Mouse (Mus musculus) kidney, postnatal 10 days (tissue): ENCODE measurements at regions not wholly inside any gene's neighbourhood (a gene's known extent, or its start where the extent isn't known, plus 50 kb on each side); places are given as distances from the start of the nearest gene placed in this dataset.

ENCODE experiments used
- DNase-seq: peaks from one replicate; pipeline ENCODE4 v3.0.0; 2021; ENCODE audit warnings: mixed read lengths

DNA sequence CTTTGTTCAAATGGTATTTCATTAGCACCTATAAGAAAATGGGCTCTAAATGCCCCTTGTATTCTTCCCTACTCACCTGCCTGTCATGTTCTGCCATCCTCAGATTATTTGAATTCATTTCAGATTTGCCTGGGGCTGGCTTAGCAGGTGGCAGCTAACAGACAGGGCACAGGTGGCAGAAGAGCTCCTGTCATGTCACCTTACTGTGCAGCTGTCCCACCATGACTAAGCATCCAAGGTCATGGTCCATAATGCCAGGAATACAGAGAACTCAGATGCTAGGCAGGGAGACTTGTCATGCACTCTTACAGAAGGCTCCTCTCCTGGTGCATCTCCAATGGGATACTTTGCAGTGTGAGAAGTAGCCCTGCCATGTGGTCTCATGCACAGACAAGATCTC lies 458.7 kb downstream of the Tmem135 start:
- no peak for DNase-seq

DNA sequence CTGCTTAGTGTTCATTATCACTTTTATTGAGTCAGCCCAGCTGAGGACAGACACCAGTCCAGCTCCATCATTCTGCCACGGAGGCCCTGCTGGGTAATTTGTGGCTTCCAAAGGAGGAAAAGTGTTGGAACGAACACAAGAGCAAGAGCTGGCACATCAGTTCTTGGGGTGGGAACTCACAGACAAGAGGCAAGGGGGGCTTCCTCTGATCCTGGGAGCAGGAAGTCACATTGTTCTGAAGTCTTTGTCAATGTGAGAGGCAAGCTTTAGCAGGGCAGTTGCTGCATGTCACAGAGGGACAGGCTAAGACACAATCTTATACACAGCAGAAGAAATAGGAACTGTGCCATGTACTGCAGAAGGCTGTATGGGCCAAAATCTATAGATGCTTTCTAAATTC lies 459.1 kb downstream of the Tmem135 start:
- DNase-seq: peak; percentile 26

- no peak for DNase-seq
Observed at GRCm38 (mm10) chr7:88941246-88941910, 462.6 kb downstream of the Tmem135 start.

DNA sequence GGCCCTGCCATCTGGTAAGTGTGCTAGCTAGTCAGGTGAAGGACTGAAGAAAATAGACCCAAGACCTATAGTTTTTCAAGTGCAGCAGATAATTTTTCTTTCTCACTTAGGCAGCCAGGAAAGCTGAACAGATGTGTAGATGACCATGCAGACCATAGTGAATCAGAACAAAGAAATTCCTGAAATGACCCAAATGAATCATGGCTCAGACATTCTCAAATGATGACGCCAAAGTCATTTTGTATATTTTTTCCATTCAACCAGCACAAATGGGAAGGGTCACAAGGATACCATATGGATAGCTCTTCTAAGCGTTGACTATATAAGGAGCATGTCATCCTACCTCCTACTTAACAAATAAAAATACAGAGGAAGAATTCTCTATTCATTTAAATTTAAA lies 463.8 kb downstream of the Tmem135 start:
- DNase-seq: no peak

DNA sequence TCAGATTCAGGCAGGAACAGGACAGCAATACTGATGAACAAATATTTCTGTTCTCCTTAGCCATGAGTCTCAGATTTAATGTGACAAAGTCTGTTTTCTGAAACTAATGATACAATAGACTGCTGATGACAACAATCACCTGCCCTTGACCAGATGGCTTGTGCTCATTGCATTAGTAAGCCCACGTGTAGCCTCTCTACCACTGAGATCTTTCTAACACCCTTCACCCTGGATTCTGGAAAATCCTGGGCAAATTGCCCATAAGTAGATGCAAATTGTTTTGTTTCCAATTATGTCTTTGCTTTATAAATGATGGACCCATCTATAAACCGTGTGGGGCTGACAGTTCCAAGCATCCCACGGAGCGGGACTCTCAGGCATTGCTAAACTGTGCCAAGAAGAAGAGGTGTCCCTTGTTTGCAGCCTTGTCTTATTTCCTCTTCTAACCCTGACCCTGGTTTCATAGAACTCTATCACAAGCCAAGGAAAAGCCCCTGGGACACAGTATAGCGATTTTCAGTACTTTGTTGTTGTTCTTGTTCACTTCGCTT lies 475.7 kb downstream of the Tmem135 start:
- DNase-seq: no peak
